Mouse (Mus musculus) cerebral cortex, adult 2 months (tissue): ENCODE data around the gene Lalba.

Experiments
- WGBS: fragments of 180-500 bp; shearing (Covaris S2); methylation state at CpG from one replicate; pipeline ENCODE4 v1.1.7; 2018; 5-methylcytosine and 5-hydroxymethylcytosine counted together

Lalba gene

GRCm38 (mm10) chr15:98492102-98492501 lies 9.6 kb upstream of the Lalba start, which contains the start of gene Olfr279:
Gene Olfr279, plus strand, starts transcription at chr15:98492402.
- 53% methylated on average over 4 of the region's 4 CpGs for WGBS

- 77% methylated on average over 2 of the region's 2 CpGs for WGBS
Observed at GRCm38 (mm10) chr15:98491332-98491731, 8.8 kb upstream of the Lalba start.

- WGBS, result 94% methylated on average over 8 of the region's 8 CpGs
Observed at GRCm38 (mm10) chr15:98486433-98487021, 4.0 kb upstream of the Lalba start.

- 61% methylated on average over 18 of the region's 18 CpGs for WGBS
Observed at GRCm38 (mm10) chr15:98483907-98484886, 1.7 kb upstream of the Lalba start.

- WGBS, result 88% methylated on average over 7 of the region's 7 CpGs
Observed at GRCm38 (mm10) chr15:98479568-98480102, 2.9 kb downstream of the Lalba start.

GRCm38 (mm10) chr15:98476281-98476680 lies 6.2 kb downstream of the Lalba start:
- WGBS, result 75% methylated on average over 5 of the region's 5 CpGs

GRCm38 (mm10) chr15:98475382-98475781 lies 7.1 kb downstream of the Lalba start:
- WGBS, result 56% methylated on average over 10 of the region's 10 CpGs

GRCm38 (mm10) chr15:98474958-98475357 lies 7.6 kb downstream of the Lalba start:
- WGBS, result 88% methylated on average over 10 of the region's 10 CpGs

GRCm38 (mm10) chr15:98471539-98471938 lies 11.0 kb downstream of the Lalba start:
- 94% methylated on average over 13 of the region's 13 CpGs for WGBS

- WGBS, result 97% methylated on average over 4 of the region's 4 CpGs
Observed at GRCm38 (mm10) chr15:98469596-98469995, 12.9 kb downstream of the Lalba start, which contains the start of gene OR5BS1P. Gene OR5BS1P, plus strand, starts transcription at chr15:98469896.

GRCm38 (mm10) chr15:98452288-98452687 lies 30.2 kb downstream of the Lalba start, which contains the start of gene Olfr281:
Gene Olfr281, plus strand, starts transcription at chr15:98452588.
- 94% methylated on average over 7 of the region's 7 CpGs for WGBS

- WGBS, result 57% methylated on average over 4 of the region's 4 CpGs
Observed at GRCm38 (mm10) chr15:98448521-98448920, 34.0 kb downstream of the Lalba start.

- 82% methylated on average over 3 of the region's 3 CpGs for WGBS
Observed at GRCm38 (mm10) chr15:98444561-98444960, 38.0 kb downstream of the Lalba start.

- WGBS, result 56% methylated on average over 5 of the region's 5 CpGs
Observed at GRCm38 (mm10) chr15:98430925-98431324, 51.6 kb downstream of the Lalba start, which contains the start of gene Olfr282. Gene Olfr282, plus strand, starts transcription at chr15:98431225.
